ENCODE assay signal across 8 mouse cellular contexts in genomic region chr11:5836126-5836525, GRCm38 (mm10). TPM values are rescaled to one million over a fixed set of nuclear protein-coding genes. Genes with fewer than 3 reads are reported as not detected.
DNase-seq lines count a peak whose midpoint lies in the region.

No protein-coding gene starts in this region.

- intact Hi-C loops in heart, postnatal 10 days (cut with DNase I): no loop called here

- peak; percentile 32 for DNase-seq in adrenal gland, adult 2 months
- no peak for DNase-seq in adrenal gland, adult 8-10 months
- DNase-seq in layer of hippocampus, adult 9-11 months: peak; percentile 39
- no peak for DNase-seq in layer of hippocampus, adult 18-20 months (ENCODE audit: low spot score in 2 of 2)
- DNase-seq in ZHBTc4 (ENCODE audit: low read depth, low spot score): peak; percentile 36
- peak; percentile 41 to 58 for DNase-seq in kidney, postnatal 4 days
- DNase-seq in urinary bladder, postnatal 4 days (ENCODE audit: low spot score in 2 of 2): no peak
- DNase-seq in heart, postnatal 10 days: no peak

RNA-seq across cellular contexts. Expression of gene Polm, which starts 1.7 kb away (rescaled TPM):
- total RNA-seq in adrenal gland, adult 2 months (2021): 1 to 10 TPM; 5.6 to 7.6 TPM
- polyA plus RNA-seq in adrenal gland, adult 2 months (2012; rRNA removed): 28.5 and 28.7 TPM in 2 replicates
- 10 to 100 TPM in 2 of 4 experiments, 1 to 10 TPM in 2; 8.0 to 14.7 (median 11.5) TPM for total RNA-seq in adrenal gland, adult 8-10 months (2022)
- 10 to 100 TPM in 1 of 2 experiments, 1 to 10 TPM in 1; 9.6 to 11.0 TPM for total RNA-seq in layer of hippocampus, adult 18-20 months (2021)
- total RNA-seq in heart, postnatal 10 days (2021): 1 to 10 TPM; 5.0 to 6.7 TPM

RNA-seq across cellular contexts. Expression of gene Aebp1, which starts 25.6 kb away (rescaled TPM):
- 100 to 1,000 TPM; 390 to 452 TPM for total RNA-seq in adrenal gland, adult 2 months (2021)
- 526 and 692 TPM in 2 replicates for polyA plus RNA-seq in adrenal gland, adult 2 months (2012; rRNA removed)
- 100 to 1,000 TPM; 443 to 768 (median 514) TPM for total RNA-seq in adrenal gland, adult 8-10 months (2022)
- 1 to 10 TPM; 9.1 to 9.2 TPM for total RNA-seq in layer of hippocampus, adult 18-20 months (2021)
- total RNA-seq in heart, postnatal 10 days (2021): 10 to 100 TPM; 35.2 to 40.1 TPM

RNA-seq across cellular contexts. Expression of gene Pgam2, which starts 32.6 kb away (rescaled TPM):
- total RNA-seq in adrenal gland, adult 2 months (2021): not detected
- polyA plus RNA-seq in adrenal gland, adult 2 months (2012; rRNA removed): not detected in 2 replicates
- not detected for total RNA-seq in adrenal gland, adult 8-10 months (2022)
- total RNA-seq in layer of hippocampus, adult 18-20 months (2021): 10 to 100 TPM; 11.6 to 17.7 TPM
- total RNA-seq in heart, postnatal 10 days (2021): 100 to 1,000 TPM; 756 to 765 TPM

RNA-seq across cellular contexts. Expression of gene Pold2, which starts 42.0 kb away (rescaled TPM):
- 10 to 100 TPM; 38.1 to 51.8 TPM for total RNA-seq in adrenal gland, adult 2 months (2021)
- polyA plus RNA-seq in adrenal gland, adult 2 months (2012; rRNA removed): 192 and 223 TPM in 2 replicates
- total RNA-seq in adrenal gland, adult 8-10 months (2022): 10 to 100 TPM; 39.6 to 67.0 (median 51.5) TPM
- 10 to 100 TPM; 25.9 to 26.6 TPM for total RNA-seq in layer of hippocampus, adult 18-20 months (2021)
- 10 to 100 TPM; 34.8 to 44.1 TPM for total RNA-seq in heart, postnatal 10 days (2021)

RNA-seq across cellular contexts. Expression of gene Dbnl, which starts 47.8 kb away (rescaled TPM):
- 10 to 100 TPM; 66.6 to 79.3 TPM for total RNA-seq in adrenal gland, adult 2 months (2021)
- polyA plus RNA-seq in adrenal gland, adult 2 months (2012; rRNA removed): 45.7 and 58.2 TPM in 2 replicates
- 10 to 100 TPM; 70.7 to 98.8 (median 74.0) TPM for total RNA-seq in adrenal gland, adult 8-10 months (2022)
- 10 to 100 TPM; 76.9 to 81.5 TPM for total RNA-seq in layer of hippocampus, adult 18-20 months (2021)
- 10 to 100 TPM; 37.4 to 40.6 TPM for total RNA-seq in heart, postnatal 10 days (2021)

Comparison
In these comparisons a context has a peak if more than half of its experiments do, and no peak if none do; other contexts are left out.
1. DNase-seq: peak in adrenal gland, adult 2 months (single experiment), layer of hippocampus, adult 9-11 months (single experiment), ZHBTc4 (single experiment) and kidney, postnatal 4 days (2 of 2); none in adrenal gland, adult 8-10 months (single experiment), layer of hippocampus, adult 18-20 months (0 of 2), urinary bladder, postnatal 4 days (0 of 2) and heart, postnatal 10 days (0 of 2).
2. RNA of gene Aebp1, which starts 25.6 kb away (total RNA-seq): 443 to 768 TPM in adrenal gland, adult 8-10 months and 390 to 452 TPM in adrenal gland, adult 2 months; 35.2 to 40.1 TPM in heart, postnatal 10 days and 9.1 to 9.2 TPM in layer of hippocampus, adult 18-20 months; every median in the first group is over 4 times any median in the second.
3. RNA of gene Pgam2, which starts 32.6 kb away (total RNA-seq): 756 to 765 TPM in heart, postnatal 10 days; 11.6 to 17.7 TPM in layer of hippocampus, adult 18-20 months, not detected in adrenal gland, adult 2 months and not detected in adrenal gland, adult 8-10 months; every median in the first group is over 10 times any median in the second.